ENCODE assay signal across 8 mouse cellular contexts in genomic region chr14:52021138-52021529, GRCm38 (mm10). TPM values are rescaled to one million over a fixed set of nuclear protein-coding genes. Genes with fewer than 3 reads are reported as not detected.
DNase-seq lines count a peak whose midpoint lies in the region; ATAC-seq and TF ChIP-seq lines count a peak whose summit lies in the region.
"Had no signal": no experiment of that assay in that cellular context is flagged by ENCODE, and none has a peak within 500 bp of the region (broad histone marks: within the 10 kb centered on the region; RNA-seq: fewer than 3 reads in every experiment).

No protein-coding gene starts in this region.

- no peaks in the 10 kb centered on the region for H3K9me3 ChIP-seq in lung, embryonic 14.5 days (ENCODE audit: low read depth, low read length)
- no peaks in the 10 kb centered on the region for H3K9me3 ChIP-seq in forebrain, embryonic 14.5 days (replicated peaks; ENCODE audit: control insufficient read depth, low read length)
- no peaks in the 10 kb centered on the region for H3K9me3 ChIP-seq in limb, embryonic 12.5 days
- no peaks in the 10 kb centered on the region for H3K9me3 ChIP-seq in neural tube, embryonic 15.5 days (replicated peaks)

- peak overlapping the region; percentile 65; the same call in 1 of the 2 replicates for H3K4me3 ChIP-seq in lung, embryonic 14.5 days (ENCODE audit: low read depth, low read length)
- H3K4me3 ChIP-seq in forebrain, embryonic 14.5 days (ENCODE audit: low read depth, low read length) = peak overlapping the region; percentile 62; the same call in 1 of the 2 replicates
- H3K4me3 ChIP-seq in limb, embryonic 12.5 days (replicated peaks) = peak overlapping the region; percentile 65; the same call in 1 of the 2 replicates
- H3K4me3 ChIP-seq in neural tube, embryonic 15.5 days (replicated peaks) = no peak overlapping the region

- DNase-seq in lung, embryonic 14.5 days = no peak
- DNase-seq in lung, postnatal 36 days = no peak
- DNase-seq in forebrain, embryonic 14.5 days (ENCODE audit: low spot score) = no peak
- no peak for DNase-seq in gastrocnemius, adult 8-10 months (ENCODE audit: low spot score in 2 of 2)
- no peak for DNase-seq in urinary bladder, adult 18-20 months (ENCODE audit: low spot score in 2 of 2)

- no peak for ATAC-seq in lung, embryonic 14.5 days (ENCODE audit: insufficient read depth)
- ATAC-seq in forebrain, embryonic 14.5 days = no peak
- ATAC-seq in limb, embryonic 12.5 days (ENCODE audit: insufficient number of reproducible peaks, insufficient read depth, low FRiP score, low TSS enrichment, low read depth) = no peak
- ATAC-seq in neural tube, embryonic 15.5 days (ENCODE audit: low FRiP score) = no peak

- H3K4me1 ChIP-seq in lung, embryonic 14.5 days (ENCODE audit: insufficient read depth) = peaks cover 12% of the 10 kb centered on the region; the same call in 1 of the 2 replicates
- peaks cover 25% of the 10 kb centered on the region for H3K4me1 ChIP-seq in forebrain, embryonic 14.5 days (ENCODE audit: control insufficient read depth, insufficient read depth, low read length)
- H3K4me1 ChIP-seq in limb, embryonic 12.5 days (replicated peaks) = peaks cover 30% of the 10 kb centered on the region
- H3K4me1 ChIP-seq in neural tube, embryonic 15.5 days = peaks cover 49% of the 10 kb centered on the region

- peak overlapping the region; percentile 81 for H3K4me2 ChIP-seq in lung, embryonic 14.5 days
- peak overlapping the region; percentile 73 for H3K4me2 ChIP-seq in forebrain, embryonic 14.5 days (ENCODE audit: low read length)
- peak overlapping the region; percentile 66 for H3K4me2 ChIP-seq in limb, embryonic 12.5 days
- peak overlapping the region; percentile 66 for H3K4me2 ChIP-seq in neural tube, embryonic 15.5 days

- WGBS in lung, embryonic 14.5 days = 52% methylated on average over 4 of the region's 4 CpGs
- 62% methylated on average over 4 of the region's 4 CpGs for WGBS in forebrain, embryonic 14.5 days
- 63% methylated on average over 4 of the region's 4 CpGs for WGBS in limb, embryonic 12.5 days
- WGBS in neural tube, embryonic 15.5 days = 48% methylated on average over 4 of the region's 4 CpGs

- peak overlapping the region; percentile 89 for H3K9ac ChIP-seq in lung, embryonic 14.5 days
- H3K9ac ChIP-seq in forebrain, embryonic 14.5 days (ENCODE audit: low read length) = peak overlapping the region; percentile 88
- no peak overlapping the region; the same call in 1 of the 2 replicates for H3K9ac ChIP-seq in limb, embryonic 12.5 days (replicated peaks)
- H3K9ac ChIP-seq in neural tube, embryonic 15.5 days (replicated peaks) = peak overlapping the region; percentile 94; the same call in 1 of the 2 replicates

- no peaks in the 10 kb centered on the region for H3K27me3 ChIP-seq in lung, embryonic 14.5 days (ENCODE audit: insufficient read depth, low read length)
- no peaks in the 10 kb centered on the region for H3K27me3 ChIP-seq in forebrain, embryonic 14.5 days (replicated peaks; ENCODE audit: control insufficient read depth, insufficient read depth, low read length)
- H3K27me3 ChIP-seq in limb, embryonic 12.5 days = no peaks in the 10 kb centered on the region
- H3K27me3 ChIP-seq in neural tube, embryonic 15.5 days (replicated peaks) = no peaks in the 10 kb centered on the region

- 0 out of 2 replicates have a peak, but pooled peaks cover 6% of the 10 kb centered on the region for H3K36me3 ChIP-seq in lung, embryonic 14.5 days (ENCODE audit: insufficient read depth)
- H3K36me3 ChIP-seq in forebrain, embryonic 14.5 days (ENCODE audit: control insufficient read depth, insufficient read depth, low read length) = no peaks in the 10 kb centered on the region
- H3K36me3 ChIP-seq in limb, embryonic 12.5 days = no peaks in the 10 kb centered on the region
- no peaks in the 10 kb centered on the region for H3K36me3 ChIP-seq in neural tube, embryonic 15.5 days

- no peak for TF ChIP-seq CTCF in lung, embryonic 14.5 days (IDR thresholded peaks at IDR 0.05; ENCODE audit: low read depth)

- H3K27ac ChIP-seq in lung, embryonic 14.5 days (ENCODE audit: low read depth) = peak overlapping the region; percentile 100
- peak overlapping the region; percentile 98; the same call in 1 of the 2 replicates for H3K27ac ChIP-seq in forebrain, embryonic 14.5 days (ENCODE audit: low read depth, low read length)
- H3K27ac ChIP-seq in limb, embryonic 12.5 days = peak overlapping the region; percentile 99
- peak overlapping the region; percentile 99 for H3K27ac ChIP-seq in neural tube, embryonic 15.5 days (replicated peaks)

RNA-seq across cellular contexts. Expression of gene Zfp219, which starts 0.6 kb away (rescaled TPM):
- 25.8 and 28.3 TPM in 2 replicates for polyA plus RNA-seq in lung, embryonic 14.5 days (2014; fragmentation: Nextera tagmentation; extraction: Ambion mirVana)
- 41.0 and 42.0 TPM in 2 replicates for polyA plus RNA-seq in forebrain, embryonic 14.5 days (2014; fragmentation: Nextera tagmentation; extraction: Ambion mirVana)
- polyA plus RNA-seq in limb, embryonic 12.5 days (2016; fragmentation: Nextera tagmentation; extraction: Ambion mirVana) = 51.7 and 60.9 TPM in 2 replicates
- polyA plus RNA-seq in neural tube, embryonic 15.5 days (2015; fragmentation: Nextera tagmentation; extraction: Ambion mirVana) = 25.3 and 28.6 TPM in 2 replicates
- 10 to 100 TPM in 3 of 4 experiments, 1 to 10 TPM in 1; 9.9 to 14.0 (median 13.0) TPM for total RNA-seq in gastrocnemius, adult 8-10 months (2022)

RNA-seq across cellular contexts. Expression of gene Tmem253, which starts 5.7 kb away (rescaled TPM):
- polyA plus RNA-seq in lung, embryonic 14.5 days (2014; fragmentation: Nextera tagmentation; extraction: Ambion mirVana) = 0.35 and 0.74 TPM in 2 replicates
- 0.46 and 0.56 TPM in 2 replicates for polyA plus RNA-seq in forebrain, embryonic 14.5 days (2014; fragmentation: Nextera tagmentation; extraction: Ambion mirVana)
- 1.00 and 1.2 TPM in 2 replicates for polyA plus RNA-seq in limb, embryonic 12.5 days (2016; fragmentation: Nextera tagmentation; extraction: Ambion mirVana)
- 0.88 and 1.4 TPM in 2 replicates for polyA plus RNA-seq in neural tube, embryonic 15.5 days (2015; fragmentation: Nextera tagmentation; extraction: Ambion mirVana)
- 1 to 10 TPM in 3 of 4 experiments, under 1 TPM in 1; 0.60 to 1.4 (median 1.2) TPM for total RNA-seq in gastrocnemius, adult 8-10 months (2022)

RNA-seq across cellular contexts. Expression of gene Olfr221, which starts 21.1 kb away (rescaled TPM):
- not detected in 2 replicates for polyA plus RNA-seq in lung, embryonic 14.5 days (2014; fragmentation: Nextera tagmentation; extraction: Ambion mirVana)
- not detected in 2 replicates for polyA plus RNA-seq in forebrain, embryonic 14.5 days (2014; fragmentation: Nextera tagmentation; extraction: Ambion mirVana)
- polyA plus RNA-seq in limb, embryonic 12.5 days (2016; fragmentation: Nextera tagmentation; extraction: Ambion mirVana) = not detected in 2 replicates
- not detected in 2 replicates for polyA plus RNA-seq in neural tube, embryonic 15.5 days (2015; fragmentation: Nextera tagmentation; extraction: Ambion mirVana)
- not detected for total RNA-seq in gastrocnemius, adult 8-10 months (2022)
- total RNA-seq: gastrocnemius, adult 18-20 months had no signal

RNA-seq across cellular contexts. Expression of gene Arhgef40, which starts 36.6 kb away (rescaled TPM):
- polyA plus RNA-seq in lung, embryonic 14.5 days (2014; fragmentation: Nextera tagmentation; extraction: Ambion mirVana) = 96.8 and 108 TPM in 2 replicates
- polyA plus RNA-seq in forebrain, embryonic 14.5 days (2014; fragmentation: Nextera tagmentation; extraction: Ambion mirVana) = 49.5 and 51.1 TPM in 2 replicates
- 241 and 253 TPM in 2 replicates for polyA plus RNA-seq in limb, embryonic 12.5 days (2016; fragmentation: Nextera tagmentation; extraction: Ambion mirVana)
- 71.3 and 82.7 TPM in 2 replicates for polyA plus RNA-seq in neural tube, embryonic 15.5 days (2015; fragmentation: Nextera tagmentation; extraction: Ambion mirVana)
- total RNA-seq in gastrocnemius, adult 8-10 months (2022) = 1 to 10 TPM; 5.7 to 9.4 (median 6.2) TPM
